Mouse (Mus musculus) midbrain, embryonic 13.5 days (tissue): ENCODE data around the gene Frem2. TPM values are rescaled to one million over a fixed set of nuclear protein-coding genes. Genes with fewer than 3 reads are reported as not detected.
A peak's percentile ranks its signal among the peaks of the same experiment; 100 is the strongest.

Experiments
- ATAC-seq: fragments of 200-750 bp; cut with Nextera tagmentation; 2 replicates; pipeline ENCODE4 v1.8.0; 2017; ENCODE audit warnings: mild to moderate bottlenecking, moderate TSS enrichment, moderate library complexity
- H3K27ac ChIP-seq: fragments of 300-500 bp; sonication (generic); 2 replicates; pipeline ENCODE4 v1.5.1; 2015; ENCODE audit warnings: inconsistent platforms, mild to moderate bottlenecking, moderate library complexity
- H3K27me3 ChIP-seq: fragments of 300-500 bp; sonication (generic); 2 replicates; pipeline ENCODE4 v1.6.1; 2015; ENCODE audit warnings: mild to moderate bottlenecking, inconsistent platforms
- H3K36me3 ChIP-seq: fragments of 300-500 bp; sonication (generic); 2 replicates; pipeline ENCODE4 v1.6.1; 2015; ENCODE audit warnings: mild to moderate bottlenecking, inconsistent platforms
- H3K4me1 ChIP-seq: fragments of 300-500 bp; sonication (generic); replicated peaks from 2 replicates; pipeline ENCODE4 v1.6.1; 2015; ENCODE audit warnings: inconsistent platforms
- H3K4me2 ChIP-seq: fragments of 300-500 bp; sonication (generic); replicated peaks from 2 replicates; pipeline ENCODE4 v1.6.1; 2015; ENCODE audit warnings: moderate library complexity, mild to moderate bottlenecking, inconsistent platforms
- H3K4me3 ChIP-seq: fragments of 300-500 bp; sonication (generic); replicated peaks from 2 replicates; pipeline ENCODE4 v1.5.1; 2015; ENCODE audit warnings: mild to moderate bottlenecking, inconsistent platforms
- H3K9ac ChIP-seq: fragments of 300-500 bp; sonication (generic); replicated peaks from 2 replicates; pipeline ENCODE4 v1.6.1; 2015; ENCODE audit warnings: mild to moderate bottlenecking, inconsistent platforms
- H3K9me3 ChIP-seq: fragments of 300-500 bp; sonication (generic); 2 replicates; pipeline ENCODE4 v1.6.1; 2016; ENCODE audit warnings: mild to moderate bottlenecking, inconsistent platforms
- WGBS: fragments of 180-500 bp; shearing (Covaris S2); methylation state at CpG from one replicate; pipeline ENCODE4 v1.1.7; 2015; 5-methylcytosine and 5-hydroxymethylcytosine counted together
- polyA plus RNA-seq: library from polyadenylated mRNA; unstranded; fragments of >200 nt; fragmentation: Nextera tagmentation; extraction: Ambion mirVana; gene quantifications from 2 replicates; pipeline ENCODE4 v1.2.1, GENCODE M21; 2015

Frem2 gene
- polyA plus RNA-seq, 1 experiment from 2014 or later, result 1.0 TPM

DNA sequence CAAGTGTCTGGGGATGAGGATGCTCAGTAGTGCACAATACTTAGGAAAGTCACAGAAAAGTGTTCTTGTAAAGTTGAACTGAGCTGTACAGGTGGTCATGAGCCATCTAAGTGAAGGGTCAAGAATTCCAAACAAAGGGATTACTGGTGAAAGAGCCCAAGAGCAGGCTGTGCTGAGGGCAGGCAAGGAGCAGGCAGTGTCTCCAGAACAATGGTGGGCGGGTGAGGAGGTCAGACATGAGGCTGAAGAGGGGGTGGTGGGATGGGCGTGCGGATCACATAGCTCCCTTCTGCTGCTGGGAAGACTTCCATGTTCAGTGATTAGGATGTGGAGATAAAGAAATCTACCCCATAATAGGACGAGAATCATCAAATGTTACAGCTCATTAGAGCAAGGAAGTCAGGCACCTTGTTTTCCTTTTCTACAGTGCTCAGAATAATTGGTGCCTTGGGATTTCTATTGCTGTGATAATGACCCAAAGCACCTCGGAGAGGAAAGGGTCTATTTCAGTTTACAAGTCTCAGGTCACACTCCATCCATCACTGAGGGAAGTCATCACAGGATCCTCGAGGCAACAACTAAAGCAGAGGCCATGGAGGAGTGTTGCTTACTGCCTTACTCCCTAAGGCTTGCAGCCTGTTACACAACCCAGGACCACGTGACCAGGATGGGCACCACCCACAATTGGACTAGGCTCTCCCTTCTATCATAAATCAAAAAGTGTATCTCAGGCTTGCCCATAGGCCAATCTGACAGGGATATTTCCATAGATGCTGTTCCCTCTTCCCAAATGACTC is 80.6 kb downstream of the Frem2 start:
- Histone ChIP-seq H3K9me3 (no peaks in the 10 kb centered on the region), H3K4me2 (no peak overlapping the region), H3K4me1 (no peaks in the 10 kb centered on the region), H3K27me3 (no peaks in the 10 kb centered on the region), H3K36me3 (no peaks in the 10 kb centered on the region), H3K9ac (no peak overlapping the region), H3K4me3 (no peak overlapping the region), H3K27ac (no peak overlapping the region)
- 28% methylated on average over 7 of the region's 7 CpGs for WGBS
- ATAC-seq, result no peak

GRCm38 (mm10) chr3:53574123-53574522 is 83.0 kb downstream of the Frem2 start:
- H3K9me3 ChIP-seq, result no peaks in the 10 kb centered on the region
- H3K9ac ChIP-seq, result no peak overlapping the region
- no peak overlapping the region for H3K4me3 ChIP-seq
- H3K27me3 ChIP-seq, result no peaks in the 10 kb centered on the region
- no peak overlapping the region for H3K4me2 ChIP-seq
- ATAC-seq, result no peak
- no peak overlapping the region for H3K27ac ChIP-seq
- no peaks in the 10 kb centered on the region for H3K4me1 ChIP-seq
- H3K36me3 ChIP-seq, result no peaks in the 10 kb centered on the region
- WGBS, result 36% methylated on average over 9 of the region's 9 CpGs

DNA sequence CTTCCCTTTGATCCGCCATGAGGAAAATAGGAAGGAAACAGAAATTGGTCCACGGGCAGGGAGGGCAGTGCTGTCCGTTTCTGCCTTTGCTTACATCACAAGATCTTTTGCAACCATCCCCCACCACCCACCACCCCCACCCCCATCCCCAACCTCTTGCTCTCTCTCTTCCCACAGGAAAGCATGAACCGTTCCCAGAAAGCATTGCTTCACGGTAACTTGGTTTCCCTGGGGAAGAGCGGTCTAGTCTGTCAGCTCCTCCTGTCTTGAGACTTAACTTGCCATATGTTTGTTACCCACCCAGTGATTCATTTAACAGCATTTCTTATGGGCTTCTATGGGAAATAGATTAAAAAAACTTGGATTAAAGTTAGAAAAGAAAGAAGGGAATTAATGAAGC is 85.5 kb downstream of the Frem2 start:
- no peaks in the 10 kb centered on the region for H3K9me3 ChIP-seq
- ATAC-seq, result no peak
- H3K27me3 ChIP-seq, result no peaks in the 10 kb centered on the region
- H3K27ac ChIP-seq, result no peak overlapping the region
- no peak overlapping the region for H3K4me3 ChIP-seq
- H3K9ac ChIP-seq, result no peak overlapping the region
- no peaks in the 10 kb centered on the region for H3K36me3 ChIP-seq
- WGBS, result 53% methylated on average over 6 of the region's 6 CpGs
- H3K4me2 ChIP-seq, result no peak overlapping the region
- no peaks in the 10 kb centered on the region for H3K4me1 ChIP-seq

GRCm38 (mm10) chr3:53564521-53564920 is 92.6 kb downstream of the Frem2 start:
- ATAC-seq, result peak; percentile 66; the same call in 1 of the 2 replicates
- Histone ChIP-seq H3K4me2 (no peak overlapping the region), H3K4me3 (no peak overlapping the region), H3K9me3 (no peaks in the 10 kb centered on the region), H3K27ac (no peak overlapping the region), H3K9ac (no peak overlapping the region), H3K36me3 (no peaks in the 10 kb centered on the region), H3K27me3 (no peaks in the 10 kb centered on the region), H3K4me1 (peaks cover 17% of the 10 kb centered on the region)
- 30% methylated on average over 7 of the region's 7 CpGs for WGBS

DNA sequence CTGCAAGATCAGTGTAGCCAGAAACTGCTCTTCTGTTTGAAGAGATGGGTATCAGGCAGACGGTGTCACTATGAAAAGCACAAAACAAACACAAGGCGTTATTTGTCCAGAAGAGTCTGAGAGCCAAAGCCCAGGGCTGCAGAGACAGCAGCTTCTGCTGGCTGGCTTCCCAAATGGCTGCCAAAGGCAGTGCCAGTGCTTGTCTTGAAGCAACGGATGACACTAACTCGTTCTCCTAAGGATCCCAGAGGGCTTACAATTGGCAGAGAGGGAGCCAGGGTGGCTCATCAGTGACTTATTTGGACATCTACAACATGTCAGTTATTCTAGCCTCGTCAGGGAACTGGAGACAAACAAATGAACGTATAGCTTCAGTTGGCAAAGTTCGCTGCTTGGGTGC is 93.4 kb downstream of the Frem2 start:
- peak; percentile 25; the same call in 1 of the 2 replicates for ATAC-seq
- H3K9ac ChIP-seq, result no peak overlapping the region
- no peaks in the 10 kb centered on the region for H3K36me3 ChIP-seq
- peaks cover 17% of the 10 kb centered on the region for H3K4me1 ChIP-seq
- no peak overlapping the region for H3K4me3 ChIP-seq
- WGBS, result 40% methylated on average over 7 of the region's 7 CpGs
- no peaks in the 10 kb centered on the region for H3K27me3 ChIP-seq
- H3K4me2 ChIP-seq, result no peak overlapping the region
- H3K9me3 ChIP-seq, result no peaks in the 10 kb centered on the region
- H3K27ac ChIP-seq, result 0 out of 2 replicates have a peak overlapping the region, but pooled peaks have one; percentile 30

- no peak for ATAC-seq
- WGBS, result 44% methylated on average over 7 of the region's 7 CpGs
- Histone ChIP-seq H3K4me1 (peaks cover 17% of the 10 kb centered on the region), H3K36me3 (no peaks in the 10 kb centered on the region), H3K4me3 (no peak overlapping the region), H3K9me3 (no peaks in the 10 kb centered on the region), H3K9ac (no peak overlapping the region), H3K27ac (no peak overlapping the region), H3K4me2 (no peak overlapping the region), H3K27me3 (no peaks in the 10 kb centered on the region)
Measured at GRCm38 (mm10) chr3:53561813-53562212, 95.3 kb downstream of the Frem2 start.

DNA sequence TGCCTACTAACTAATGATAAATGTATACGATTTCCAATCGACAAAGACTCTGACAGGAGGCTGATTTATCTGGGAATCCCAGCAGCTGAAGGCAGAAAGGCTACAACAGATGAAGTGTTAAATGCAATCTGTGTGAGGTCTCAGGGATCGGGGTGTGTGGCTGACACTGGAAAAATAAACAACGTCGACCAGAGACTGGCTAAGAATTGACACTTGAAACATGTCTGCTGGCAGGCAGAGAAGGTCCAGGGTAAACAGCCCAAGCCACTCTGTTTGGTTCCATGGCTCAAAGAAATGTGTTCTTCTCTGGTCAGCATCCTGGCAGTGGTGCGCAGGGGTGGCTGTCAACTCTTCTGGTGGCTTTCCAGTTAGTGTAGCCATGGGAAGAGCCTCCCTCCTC is 98.1 kb downstream of the Frem2 start:
- H3K9ac ChIP-seq, result no peak overlapping the region
- peaks cover 9% of the 10 kb centered on the region for H3K4me1 ChIP-seq
- H3K4me2 ChIP-seq, result no peak overlapping the region
- no peak for ATAC-seq
- H3K4me3 ChIP-seq, result no peak overlapping the region
- H3K27me3 ChIP-seq, result no peaks in the 10 kb centered on the region
- H3K36me3 ChIP-seq, result no peaks in the 10 kb centered on the region
- H3K27ac ChIP-seq, result no peak overlapping the region
- 75% methylated on average over 6 of the region's 6 CpGs for WGBS
- H3K9me3 ChIP-seq, result no peaks in the 10 kb centered on the region

DNA sequence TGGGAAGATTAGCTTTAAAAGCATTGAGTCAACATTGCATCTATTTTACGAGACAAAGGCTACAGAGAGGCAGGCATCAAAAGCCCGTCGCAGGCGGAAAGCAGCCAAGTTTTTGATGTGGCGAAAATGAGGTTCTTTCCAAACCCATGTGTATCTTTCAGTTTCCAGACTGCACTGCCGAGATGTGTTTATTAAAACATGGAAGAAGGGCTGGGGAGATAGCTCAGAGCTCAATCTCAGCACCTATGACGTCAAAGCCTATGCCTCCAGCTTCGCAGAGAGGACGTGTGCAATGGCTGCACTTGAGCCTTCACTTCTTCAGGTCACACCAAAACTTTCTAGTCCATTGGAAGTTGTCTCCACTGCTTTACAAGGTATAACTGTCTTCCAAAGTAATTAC is 98.9 kb downstream of the Frem2 start:
- H3K9ac ChIP-seq, result no peak overlapping the region
- H3K27ac ChIP-seq, result no peak overlapping the region
- H3K27me3 ChIP-seq, result no peaks in the 10 kb centered on the region
- no peak for ATAC-seq
- no peak overlapping the region for H3K4me2 ChIP-seq
- no peak overlapping the region for H3K4me3 ChIP-seq
- no peaks in the 10 kb centered on the region for H3K9me3 ChIP-seq
- WGBS, result 78% methylated on average over 9 of the region's 9 CpGs
- peaks cover 3% of the 10 kb centered on the region for H3K4me1 ChIP-seq
- no peaks in the 10 kb centered on the region for H3K36me3 ChIP-seq

DNA sequence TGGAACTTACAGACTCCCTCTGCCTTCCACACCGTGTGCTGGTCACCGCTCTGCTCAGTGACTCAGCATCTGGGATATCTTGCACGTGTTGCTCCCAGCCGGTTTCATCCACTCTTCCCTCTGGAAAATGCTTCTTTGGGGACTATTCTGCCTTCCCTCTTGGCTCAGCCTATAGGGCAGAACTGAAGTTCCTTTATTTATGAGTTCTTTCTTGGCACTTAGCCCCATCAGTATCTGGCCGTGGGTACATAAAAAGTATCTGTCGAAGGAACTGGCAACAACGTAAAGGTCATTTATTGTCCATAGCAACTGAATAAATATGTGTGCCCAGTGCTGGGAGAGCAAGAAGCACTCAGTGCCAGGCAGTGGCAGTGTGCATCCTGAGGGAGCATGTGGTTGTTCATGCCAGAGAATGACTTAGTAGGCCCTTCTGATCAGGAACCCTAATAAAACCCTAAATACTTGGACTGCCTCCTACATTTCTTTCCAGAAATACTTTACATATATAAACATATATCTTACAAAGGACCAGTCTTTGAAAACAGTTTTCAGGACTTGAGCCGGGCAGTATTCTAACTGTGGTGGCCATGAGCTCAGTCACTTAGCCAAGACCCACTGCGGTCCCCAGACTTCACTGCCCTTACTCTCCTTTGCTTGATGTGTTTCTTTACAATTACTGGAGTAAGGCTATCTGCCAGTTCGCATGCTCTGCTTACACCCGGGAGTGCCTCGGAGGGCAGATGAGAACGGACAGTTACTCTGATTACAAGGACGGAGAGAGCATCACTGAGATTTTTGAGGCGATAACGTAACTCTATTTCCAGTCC is 99.6 kb downstream of the Frem2 start:
- WGBS, result 80% methylated on average over 16 of the region's 16 CpGs
- H3K4me1 ChIP-seq, result peaks cover 3% of the 10 kb centered on the region; the same call in 1 of the 2 replicates
- peak; percentile 40; the same call in 1 of the 2 replicates for ATAC-seq
- H3K9ac ChIP-seq, result no peak overlapping the region
- H3K36me3 ChIP-seq, result no peaks in the 10 kb centered on the region
- no peaks in the 10 kb centered on the region for H3K9me3 ChIP-seq
- H3K27ac ChIP-seq, result no peak overlapping the region
- H3K4me3 ChIP-seq, result no peak overlapping the region
- H3K4me2 ChIP-seq, result no peak overlapping the region
- H3K27me3 ChIP-seq, result no peaks in the 10 kb centered on the region

DNA sequence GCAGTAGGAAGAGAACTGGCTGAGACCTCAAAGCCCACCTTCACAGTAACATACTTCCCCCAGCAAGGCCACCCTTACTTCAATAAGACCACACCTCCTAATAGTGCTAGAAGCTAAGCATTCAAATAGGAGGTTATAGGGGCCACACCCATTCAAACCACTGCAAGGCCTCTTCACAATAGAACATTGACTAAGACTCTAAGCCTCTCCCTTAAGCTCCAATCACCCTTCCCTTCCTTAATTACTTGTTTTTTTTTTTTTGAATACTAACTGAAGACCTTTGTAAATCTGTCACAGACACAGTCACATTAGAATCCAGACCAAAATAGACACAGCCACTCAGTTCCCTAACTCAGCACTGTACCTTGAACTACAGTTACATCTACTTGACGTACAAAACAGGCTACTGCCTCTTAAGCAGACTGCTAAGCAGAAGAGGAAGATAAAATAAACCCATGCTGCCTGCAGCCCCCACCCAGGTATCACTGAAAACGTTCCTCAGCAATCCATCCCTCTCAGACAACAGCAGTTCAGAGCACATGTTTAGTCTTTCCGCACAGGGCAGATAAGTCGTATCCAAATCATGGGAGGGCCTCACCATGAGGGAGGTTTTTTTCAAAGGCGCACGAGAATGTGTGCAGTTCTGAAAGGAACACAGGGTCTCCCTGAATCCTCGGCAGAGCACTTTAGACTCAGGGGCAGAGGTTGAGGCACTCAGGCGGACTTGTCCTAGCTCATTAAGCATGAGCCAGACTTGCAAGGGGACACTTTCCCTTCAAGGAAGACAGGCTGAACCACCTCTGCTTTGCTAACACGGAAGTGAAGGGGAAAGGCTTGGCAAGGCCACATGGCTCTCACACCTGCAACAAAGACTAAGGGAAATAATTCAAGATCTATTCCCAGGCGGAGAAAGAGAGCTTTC is 101.9 kb downstream of the Frem2 start:
- Histone ChIP-seq H3K36me3 (no peaks in the 10 kb centered on the region), H3K9me3 (no peaks in the 10 kb centered on the region), H3K27ac (no peak overlapping the region), H3K27me3 (no peaks in the 10 kb centered on the region), H3K4me1 (no peaks in the 10 kb centered on the region), H3K9ac (no peak overlapping the region), H3K4me2 (no peak overlapping the region), H3K4me3 (no peak overlapping the region)
- ATAC-seq, result no peak
- 59% methylated on average over 10 of the region's 10 CpGs for WGBS

DNA sequence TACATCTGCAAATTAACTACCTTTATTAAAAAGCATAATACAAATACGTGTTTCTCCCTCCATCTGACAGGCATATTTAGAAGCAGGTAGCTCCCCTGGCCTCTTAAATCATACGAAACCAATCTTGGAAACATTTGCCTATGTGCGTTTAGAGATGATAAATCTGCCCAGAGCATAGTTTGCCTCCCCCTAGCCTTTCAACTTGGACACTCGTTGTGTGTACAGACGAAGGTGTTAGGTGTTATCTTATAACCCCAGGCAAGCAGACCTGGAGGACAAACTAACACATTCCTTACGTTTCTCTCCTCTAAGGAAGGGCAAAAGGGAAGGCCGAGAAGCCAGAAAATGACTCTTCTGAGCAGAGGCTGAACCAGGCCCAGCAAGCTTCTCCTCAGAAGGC is 104.5 kb downstream of the Frem2 start:
- Histone ChIP-seq H3K9me3 (no peaks in the 10 kb centered on the region), H3K4me2 (no peak overlapping the region), H3K4me1 (no peaks in the 10 kb centered on the region), H3K27ac (no peak overlapping the region), H3K9ac (no peak overlapping the region), H3K4me3 (no peak overlapping the region), H3K27me3 (no peaks in the 10 kb centered on the region), H3K36me3 (no peaks in the 10 kb centered on the region)
- 84% methylated on average over 7 of the region's 7 CpGs for WGBS
- ATAC-seq, result no peak
